Mouse (Mus musculus) limb, embryonic 12.5 days (tissue): ENCODE data around the gene Tnfsf8. TPM values are rescaled to one million over a fixed set of nuclear protein-coding genes. Genes with fewer than 3 reads are reported as not detected.

Source experiments
- ATAC-seq: fragments of 200-750 bp; cut with Nextera tagmentation; 2 replicates; pipeline ENCODE4 v1.8.0; 2017; ENCODE audit warnings: low read depth, moderate TSS enrichment; ENCODE audit not compliant: insufficient number of reproducible peaks, insufficient read depth, low FRiP score, low TSS enrichment
- H3K27ac ChIP-seq: fragments of 300-500 bp; sonication (generic); 2 replicates; pipeline ENCODE4 v1.5.1; 2016; ENCODE audit warnings: mild to moderate bottlenecking, moderate library complexity
- H3K27me3 ChIP-seq: fragments of 300-500 bp; sonication (generic); 2 replicates; pipeline ENCODE4 v1.6.1; 2016; ENCODE audit warnings: mild to moderate bottlenecking, moderate library complexity
- H3K36me3 ChIP-seq: fragments of 300-500 bp; sonication (generic); 2 replicates; pipeline ENCODE4 v1.6.1; 2016; ENCODE audit warnings: mild to moderate bottlenecking, moderate library complexity
- H3K4me1 ChIP-seq: fragments of 300-500 bp; sonication (generic); replicated peaks from 2 replicates; pipeline ENCODE4 v1.6.1; 2016
- H3K4me2 ChIP-seq: fragments of 300-500 bp; sonication (generic); 2 replicates; pipeline ENCODE4 v1.6.1; 2016; ENCODE audit warnings: mild to moderate bottlenecking, moderate library complexity
- H3K4me3 ChIP-seq: fragments of 300-500 bp; sonication (generic); replicated peaks from 2 replicates; pipeline ENCODE4 v1.5.1; 2016; ENCODE audit warnings: mild to moderate bottlenecking
- H3K9ac ChIP-seq: fragments of 300-500 bp; sonication (generic); replicated peaks from 2 replicates; pipeline ENCODE4 v1.6.1; 2016; ENCODE audit warnings: mild to moderate bottlenecking, moderate library complexity
- H3K9me3 ChIP-seq: fragments of 300-500 bp; sonication (generic); 2 replicates; pipeline ENCODE4 v1.6.1; 2016; ENCODE audit warnings: mild to moderate bottlenecking, moderate library complexity
- WGBS: fragments of 180-500 bp; shearing (Covaris S2); methylation state at CpG from one replicate; pipeline ENCODE4 v1.1.7; 2016; 5-methylcytosine and 5-hydroxymethylcytosine counted together
- polyA plus RNA-seq: library from polyadenylated mRNA; unstranded; fragments of >200 nt; fragmentation: Nextera tagmentation; extraction: Ambion mirVana; gene quantifications from 2 replicates; pipeline ENCODE4 v1.2.1, GENCODE M21; 2016

Gene Tnfsf8
- polyA plus RNA-seq, 1 experiment from 2014 or later, result 0.05 TPM

DNA sequence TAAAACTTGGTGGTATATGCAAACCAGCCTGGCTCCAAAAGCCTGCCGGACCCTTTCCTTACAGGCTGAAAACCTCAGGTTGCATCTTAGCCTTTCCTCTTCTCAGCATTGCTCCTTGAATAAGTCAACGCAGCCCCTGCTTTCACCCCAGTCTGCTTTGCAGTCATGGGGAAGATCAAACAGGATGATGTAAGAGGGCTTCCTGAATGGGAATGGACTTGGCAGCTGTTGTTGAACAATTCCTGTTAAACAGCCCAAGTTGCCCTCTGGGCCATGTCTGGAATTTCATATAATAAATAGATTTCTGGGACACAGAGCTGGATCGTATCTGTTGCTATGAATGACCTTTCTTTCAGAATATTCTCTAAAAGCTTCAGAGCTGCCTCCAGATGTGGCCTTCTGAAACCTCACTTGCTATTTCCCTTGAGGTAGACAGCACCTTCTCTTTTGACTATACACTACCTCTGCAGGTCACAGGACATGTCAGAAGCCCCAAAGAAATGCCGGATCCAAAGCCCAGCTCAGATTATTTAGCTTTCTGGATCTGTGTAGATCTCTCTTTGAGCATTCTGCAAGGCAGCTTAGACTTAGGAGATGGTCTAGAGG, 1.0 kb upstream of the Tnfsf8 start:
- WGBS, result 68% methylated on average over 4 of the region's 4 CpGs
- ATAC-seq, result no peak

DNA sequence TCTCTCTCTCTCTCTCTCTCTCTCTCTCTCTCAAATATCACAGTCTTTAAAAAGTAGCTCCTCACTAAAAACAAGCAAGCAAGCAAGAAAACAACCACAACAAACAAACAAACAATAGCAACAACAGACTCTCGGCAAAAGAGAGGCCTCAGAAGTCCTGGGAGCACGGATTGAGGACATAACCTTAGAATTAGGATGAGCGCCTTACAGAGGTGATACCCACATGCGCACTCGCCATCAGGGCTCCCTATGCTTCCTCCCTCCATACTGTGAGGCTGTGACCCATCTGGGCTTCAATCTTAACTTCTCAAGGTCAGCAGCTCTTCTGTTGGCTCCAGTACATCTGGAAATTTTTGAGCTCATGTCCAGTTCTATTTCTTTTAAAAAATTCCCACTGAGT, 911 bp downstream of the Tnfsf8 start:
- H3K4me3 ChIP-seq, result no peak overlapping the region
- H3K27ac ChIP-seq, result no peak overlapping the region
- no peaks in the 10 kb centered on the region for H3K9me3 ChIP-seq
- H3K27me3 ChIP-seq, result no peaks in the 10 kb centered on the region
- H3K4me1 ChIP-seq, result peaks cover 6% of the 10 kb centered on the region; the same call in 1 of the 2 replicates
- H3K4me2 ChIP-seq, result no peak overlapping the region
- ATAC-seq, result no peak
- 78% methylated on average over 5 of the region's 5 CpGs for WGBS
- H3K36me3 ChIP-seq, result no peaks in the 10 kb centered on the region
- no peak overlapping the region for H3K9ac ChIP-seq

More for the DNA sequence above, 1.0 kb upstream of the Tnfsf8 start:
- no peak overlapping the region for H3K4me2 ChIP-seq
- no peaks in the 10 kb centered on the region for H3K9me3 ChIP-seq
- no peak overlapping the region for H3K4me3 ChIP-seq
- no peaks in the 10 kb centered on the region for H3K27me3 ChIP-seq
- peaks cover 6% of the 10 kb centered on the region; the same call in 1 of the 2 replicates for H3K4me1 ChIP-seq
- no peak overlapping the region for H3K9ac ChIP-seq
- H3K27ac ChIP-seq, result no peak overlapping the region
- H3K36me3 ChIP-seq, result no peaks in the 10 kb centered on the region

DNA sequence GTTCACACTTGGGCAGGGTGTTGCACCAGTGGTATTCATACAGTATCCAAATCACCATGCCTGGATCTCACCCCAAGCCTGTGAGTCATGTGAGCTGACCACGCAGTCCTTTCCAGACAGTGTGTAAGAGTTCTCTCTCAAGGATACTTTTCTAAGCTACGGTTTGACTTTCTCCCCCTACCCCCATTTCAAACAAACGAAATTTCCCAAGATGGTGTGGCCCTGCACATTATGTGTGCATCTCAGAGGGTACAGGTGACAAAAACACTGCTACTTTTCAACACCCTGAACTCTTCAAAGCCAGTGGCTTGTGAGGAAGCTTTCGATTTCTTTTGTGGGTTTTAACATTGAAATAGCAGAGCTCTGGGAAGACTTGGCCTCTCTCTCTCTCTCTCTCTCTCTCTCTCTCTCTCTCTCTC, 1.4 kb downstream of the Tnfsf8 start:
- Histone ChIP-seq H3K36me3 (no peaks in the 10 kb centered on the region), H3K4me2 (no peak overlapping the region), H3K27me3 (no peaks in the 10 kb centered on the region), H3K9me3 (no peaks in the 10 kb centered on the region), H3K9ac (no peak overlapping the region), H3K27ac (no peak overlapping the region), H3K4me3 (no peak overlapping the region), H3K4me1 (peaks cover 6% of the 10 kb centered on the region; the same call in 1 of the 2 replicates)
- WGBS, result 77% methylated on average over 4 of the region's 4 CpGs
- no peak for ATAC-seq

DNA sequence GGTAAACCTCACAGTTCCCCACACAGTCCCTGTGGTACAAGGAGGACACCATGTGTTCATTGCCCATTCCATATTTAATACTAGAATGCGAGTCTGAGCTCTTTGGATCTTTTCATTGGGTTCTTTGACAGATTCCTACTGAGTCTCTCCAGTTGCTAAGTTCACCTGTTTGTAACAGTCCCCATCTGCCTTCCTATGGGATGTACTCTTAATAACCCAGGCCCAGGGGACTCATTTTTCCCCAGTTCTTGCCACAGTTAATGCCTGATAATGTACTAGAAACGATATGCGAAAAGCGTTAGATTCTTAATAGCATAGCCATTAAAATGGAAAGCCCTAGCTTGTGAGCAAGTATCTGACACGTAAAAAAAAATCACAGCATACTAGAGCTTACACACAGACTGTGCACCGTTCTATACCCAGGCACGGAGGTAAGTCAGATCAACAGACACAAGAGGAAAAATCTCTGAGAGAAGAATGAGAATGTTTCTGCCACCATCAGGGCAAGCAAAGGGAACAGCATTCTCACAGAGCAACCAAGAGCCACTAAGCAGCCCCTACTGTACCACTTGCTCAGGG, 2.4 kb downstream of the Tnfsf8 start:
- H3K36me3 ChIP-seq, result no peaks in the 10 kb centered on the region
- no peak overlapping the region for H3K4me3 ChIP-seq
- H3K9me3 ChIP-seq, result no peaks in the 10 kb centered on the region
- no peak overlapping the region for H3K9ac ChIP-seq
- H3K27me3 ChIP-seq, result no peaks in the 10 kb centered on the region
- ATAC-seq, result no peak
- H3K27ac ChIP-seq, result no peak overlapping the region
- WGBS, result 75% methylated on average over 7 of the region's 7 CpGs
- H3K4me1 ChIP-seq, result peaks cover 6% of the 10 kb centered on the region; the same call in 1 of the 2 replicates
- no peak overlapping the region for H3K4me2 ChIP-seq

DNA sequence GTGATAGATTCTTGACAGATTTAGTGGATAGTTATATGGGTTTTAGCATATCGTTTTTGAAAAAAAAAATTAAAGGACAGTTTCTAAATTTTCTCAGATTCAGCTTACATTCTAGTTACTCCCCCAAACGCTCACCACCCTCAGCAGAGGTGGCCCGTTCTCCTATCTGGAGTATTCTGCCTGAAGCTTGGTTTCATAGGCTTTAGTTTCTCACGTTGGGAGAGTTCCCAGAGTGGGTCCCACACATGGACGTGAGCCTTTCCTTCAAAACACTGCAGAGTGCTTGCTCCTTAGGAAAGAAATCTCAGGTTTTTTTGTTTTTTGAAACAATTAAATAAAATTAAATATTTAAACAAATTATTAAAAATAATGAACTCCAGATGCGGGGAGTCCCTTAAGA, 4.4 kb downstream of the Tnfsf8 start:
- Histone ChIP-seq H3K4me3 (no peak overlapping the region), H3K36me3 (no peaks in the 10 kb centered on the region), H3K27ac (no peak overlapping the region), H3K9ac (no peak overlapping the region), H3K4me1 (no peaks in the 10 kb centered on the region), H3K4me2 (no peak overlapping the region), H3K27me3 (no peaks in the 10 kb centered on the region), H3K9me3 (no peaks in the 10 kb centered on the region)
- no peak for ATAC-seq
- WGBS, result 78% methylated on average over 6 of the region's 6 CpGs

DNA sequence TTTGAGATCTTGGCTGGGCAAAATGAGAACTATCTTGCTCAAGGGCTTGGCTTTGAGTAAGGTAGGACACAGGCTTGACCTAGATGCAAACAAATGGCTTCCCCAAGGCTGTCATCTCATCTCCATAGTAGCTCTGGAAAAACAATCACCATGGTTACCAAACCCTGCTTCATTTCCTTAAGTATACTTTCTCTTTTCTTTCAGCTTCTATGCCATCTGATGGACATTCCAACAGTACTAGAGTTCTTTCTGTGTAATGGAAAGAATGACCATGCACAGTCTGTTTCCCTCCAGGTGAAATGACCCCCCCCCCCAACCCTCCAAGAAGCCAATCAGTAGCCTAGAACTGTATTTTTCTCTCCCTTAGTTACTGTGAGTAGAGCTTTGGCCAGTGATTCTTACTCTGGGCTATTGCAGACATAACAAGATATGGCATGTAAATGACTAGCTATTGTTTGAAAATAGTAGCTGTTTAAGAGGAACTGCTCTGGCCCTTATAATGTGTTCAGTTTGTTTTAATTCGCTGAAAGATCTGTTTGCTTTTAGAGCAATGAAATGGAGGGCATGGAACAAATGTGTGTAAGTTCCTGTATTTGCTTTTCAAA, 7.3 kb downstream of the Tnfsf8 start:
- 79% methylated on average over 1 of the region's 1 CpGs for WGBS
- H3K9me3 ChIP-seq, result no peaks in the 10 kb centered on the region
- ATAC-seq, result no peak
- H3K9ac ChIP-seq, result no peak overlapping the region
- H3K27ac ChIP-seq, result no peak overlapping the region
- no peaks in the 10 kb centered on the region for H3K4me1 ChIP-seq
- no peaks in the 10 kb centered on the region for H3K36me3 ChIP-seq
- no peak overlapping the region for H3K4me2 ChIP-seq
- no peak overlapping the region for H3K4me3 ChIP-seq
- no peaks in the 10 kb centered on the region for H3K27me3 ChIP-seq

DNA sequence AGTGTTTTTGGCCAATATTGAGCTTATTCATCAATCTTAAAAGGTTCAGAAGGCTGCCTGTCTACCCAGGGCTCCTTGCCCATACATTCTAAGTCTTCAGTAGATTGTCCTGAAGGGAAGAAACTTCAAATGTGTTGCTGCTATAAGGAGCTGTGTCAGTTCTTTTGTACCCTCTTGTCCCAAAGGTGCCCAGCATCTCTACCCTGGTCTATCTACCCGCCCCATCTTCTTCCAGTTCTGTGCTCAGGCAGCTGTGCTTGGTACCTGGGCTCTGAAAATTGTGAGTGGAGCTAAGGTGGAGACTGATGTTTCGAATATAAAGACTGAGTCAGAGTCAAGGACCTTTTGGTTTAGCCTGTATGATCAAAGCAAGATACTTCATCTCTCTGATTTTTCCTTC, 11.1 kb downstream of the Tnfsf8 start:
- no peaks in the 10 kb centered on the region for H3K36me3 ChIP-seq
- 87% methylated on average over 2 of the region's 2 CpGs for WGBS

DNA sequence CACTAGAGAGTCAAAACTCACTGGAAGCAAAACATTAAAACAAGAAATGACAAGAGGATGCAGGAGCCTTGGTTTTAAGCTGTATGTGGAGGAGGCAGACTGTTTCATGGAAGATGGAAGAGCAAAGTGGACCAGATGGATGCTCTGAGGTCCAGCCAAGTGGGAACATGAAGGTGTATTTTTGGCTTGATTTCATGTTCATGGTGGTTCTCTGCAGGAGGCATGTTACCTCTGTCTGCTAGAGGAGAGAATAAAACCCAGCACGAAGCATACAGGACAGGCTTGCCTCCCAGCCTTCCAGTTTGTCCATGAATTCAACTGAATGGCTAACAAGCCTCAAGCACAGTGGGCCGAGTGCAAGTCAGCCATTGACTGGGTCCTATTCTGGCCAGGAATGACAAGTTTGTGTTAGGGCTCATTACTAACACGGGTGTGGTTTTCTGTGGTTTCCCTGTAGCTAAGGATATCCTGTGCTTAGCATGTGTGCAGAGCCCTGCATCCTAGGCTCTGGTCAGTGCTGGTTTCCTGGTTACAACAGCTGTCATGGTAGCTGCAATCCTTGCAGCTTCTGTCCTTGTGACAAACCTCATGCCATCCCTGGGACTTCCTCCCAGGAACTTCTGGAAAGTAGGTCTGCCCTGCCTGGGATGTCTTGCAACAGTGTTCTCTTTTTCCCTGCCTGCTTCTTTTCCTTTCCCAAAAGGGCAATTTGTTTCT, 14.1 kb downstream of the Tnfsf8 start:
- no peak overlapping the region for H3K27ac ChIP-seq
- ATAC-seq, result no peak
- H3K9me3 ChIP-seq, result no peaks in the 10 kb centered on the region
- H3K9ac ChIP-seq, result no peak overlapping the region
- WGBS, result 78% methylated on average over 3 of the region's 3 CpGs
- H3K36me3 ChIP-seq, result no peaks in the 10 kb centered on the region
- H3K4me1 ChIP-seq, result no peaks in the 10 kb centered on the region
- no peaks in the 10 kb centered on the region for H3K27me3 ChIP-seq
- no peak overlapping the region for H3K4me2 ChIP-seq
- H3K4me3 ChIP-seq, result no peak overlapping the region

More for the DNA sequence above, 11.1 kb downstream of the Tnfsf8 start:
- no peaks in the 10 kb centered on the region for H3K9me3 ChIP-seq
- no peak overlapping the region for H3K4me3 ChIP-seq
- H3K9ac ChIP-seq, result no peak overlapping the region
- no peak overlapping the region for H3K27ac ChIP-seq
- no peaks in the 10 kb centered on the region for H3K4me1 ChIP-seq
- H3K4me2 ChIP-seq, result no peak overlapping the region
- H3K27me3 ChIP-seq, result no peaks in the 10 kb centered on the region
- ATAC-seq, result no peak

DNA sequence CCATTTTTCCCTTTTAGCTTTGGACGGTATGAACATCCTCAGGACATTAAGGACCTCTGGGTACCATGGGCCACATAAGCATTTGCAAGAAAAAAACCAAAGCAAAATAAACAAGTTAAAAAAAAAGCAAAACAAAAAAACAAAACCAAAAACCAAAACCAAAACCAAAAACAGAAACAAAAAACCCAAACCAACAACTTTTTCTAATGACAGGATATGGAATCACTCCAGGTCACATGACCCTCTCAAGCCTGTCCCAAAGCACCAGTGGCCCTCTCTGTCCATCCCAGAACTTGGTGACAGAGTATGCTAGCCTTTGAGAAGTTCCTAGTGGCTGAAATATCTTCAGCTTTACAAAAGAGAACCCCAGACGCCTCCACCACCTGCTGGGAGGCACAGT, 15.4 kb downstream of the Tnfsf8 start:
- no peak for ATAC-seq
- Histone ChIP-seq H3K27ac (no peak overlapping the region), H3K9ac (no peak overlapping the region), H3K4me3 (no peak overlapping the region), H3K9me3 (no peaks in the 10 kb centered on the region), H3K4me1 (no peaks in the 10 kb centered on the region), H3K36me3 (no peaks in the 10 kb centered on the region), H3K27me3 (no peaks in the 10 kb centered on the region), H3K4me2 (no peak overlapping the region)
- WGBS, result 55% methylated on average over 2 of the region's 2 CpGs

DNA sequence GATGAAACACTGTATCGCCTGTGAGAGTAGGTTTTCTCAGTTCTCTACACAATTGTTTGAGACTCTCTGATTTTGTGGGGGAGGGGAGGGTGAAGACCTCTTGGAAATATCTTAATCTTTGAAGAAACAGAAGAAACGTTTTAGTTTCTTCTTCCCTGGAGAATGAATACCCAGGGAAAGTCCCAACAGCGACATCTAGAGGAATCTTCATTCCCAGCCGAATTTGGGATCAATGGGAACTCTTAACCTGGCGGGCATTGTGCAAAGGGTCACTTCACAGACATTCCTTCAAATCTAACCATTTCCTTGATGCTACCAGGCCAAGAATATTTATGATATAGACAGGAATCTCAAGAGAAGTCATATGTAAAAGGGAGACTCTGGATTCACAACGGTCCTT, 17.2 kb downstream of the Tnfsf8 start:
- no peaks in the 10 kb centered on the region for H3K9me3 ChIP-seq
- no peak for ATAC-seq
- no peaks in the 10 kb centered on the region for H3K27me3 ChIP-seq
- no peaks in the 10 kb centered on the region for H3K4me1 ChIP-seq
- H3K4me3 ChIP-seq, result no peak overlapping the region
- H3K36me3 ChIP-seq, result no peaks in the 10 kb centered on the region
- no peak overlapping the region for H3K4me2 ChIP-seq
- H3K9ac ChIP-seq, result no peak overlapping the region
- 25% methylated on average over 6 of the region's 6 CpGs for WGBS
- H3K27ac ChIP-seq, result no peak overlapping the region

DNA sequence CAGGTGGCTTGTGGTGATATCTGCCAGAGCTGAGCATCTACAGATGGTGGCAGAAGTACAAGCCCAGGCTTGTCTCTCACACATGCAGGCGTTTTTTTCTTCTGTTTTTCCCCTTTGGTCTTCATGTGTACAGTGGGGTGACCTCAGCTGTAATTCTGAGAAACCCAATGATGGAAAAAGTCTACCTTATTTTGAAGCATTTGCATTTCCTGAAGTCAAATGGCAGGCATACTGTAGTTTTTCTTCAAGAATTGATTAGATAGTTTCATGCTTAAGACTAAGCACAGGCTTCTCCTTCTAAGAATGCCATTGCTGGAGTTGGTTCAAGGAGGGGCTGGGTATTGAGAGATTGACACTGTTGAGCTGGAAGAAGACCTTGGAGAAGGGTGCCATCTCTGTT, 18.9 kb downstream of the Tnfsf8 start:
- 50% methylated on average over 1 of the region's 1 CpGs for WGBS
- no peak for ATAC-seq
- Histone ChIP-seq H3K4me3 (no peak overlapping the region), H3K27ac (no peak overlapping the region), H3K9me3 (no peaks in the 10 kb centered on the region), H3K9ac (no peak overlapping the region), H3K4me2 (no peak overlapping the region), H3K27me3 (no peaks in the 10 kb centered on the region), H3K4me1 (no peaks in the 10 kb centered on the region), H3K36me3 (no peaks in the 10 kb centered on the region)
